Mouse (Mus musculus): ENCODE data around the gene Nav2. TPM values are rescaled to one million over a fixed set of nuclear protein-coding genes. Genes with fewer than 3 reads are reported as not detected.

Nav2 gene
- polyA plus RNA-seq, 1 experiment from 2014 or later = 25.8 TPM

- no peak overlapping the region for H3K4me3 ChIP-seq
- H3K4me2 ChIP-seq (replicated peaks) = no peak overlapping the region
- 0 out of 2 replicates have a peak overlapping the region, but pooled peaks have one; percentile 9 for H3K27ac ChIP-seq
- no peaks in the 10 kb centered on the region for H3K27me3 ChIP-seq
- H3K9ac ChIP-seq = no peak overlapping the region
- WGBS = 48% methylated on average over 11 of the region's 11 CpGs
- no peaks in the 10 kb centered on the region for H3K9me3 ChIP-seq (replicated peaks)
- peaks cover 41% of the 10 kb centered on the region for H3K4me1 ChIP-seq
- 0 out of 2 replicates have a peak, but pooled peaks have one; percentile 17 for ATAC-seq (ENCODE audit: low FRiP score)
- no peaks in the 10 kb centered on the region for H3K36me3 ChIP-seq
These were observed 255.3 kb downstream of the Nav2 start for GRCm38 (mm10) chr7:49163789-49164188.

GRCm38 (mm10) chr7:49164868-49165267 lies 256.4 kb downstream of the Nav2 start:
- no peaks in the 10 kb centered on the region for H3K27me3 ChIP-seq
- H3K9ac ChIP-seq = no peak overlapping the region
- H3K9me3 ChIP-seq (replicated peaks) = no peaks in the 10 kb centered on the region
- H3K4me2 ChIP-seq (replicated peaks) = no peak overlapping the region
- peaks cover 43% of the 10 kb centered on the region for H3K4me1 ChIP-seq
- H3K27ac ChIP-seq = no peak overlapping the region
- H3K36me3 ChIP-seq = no peaks in the 10 kb centered on the region
- H3K4me3 ChIP-seq = no peak overlapping the region
- no peak for ATAC-seq (ENCODE audit: low FRiP score)
- WGBS = 88% methylated on average over 8 of the region's 8 CpGs

DNA sequence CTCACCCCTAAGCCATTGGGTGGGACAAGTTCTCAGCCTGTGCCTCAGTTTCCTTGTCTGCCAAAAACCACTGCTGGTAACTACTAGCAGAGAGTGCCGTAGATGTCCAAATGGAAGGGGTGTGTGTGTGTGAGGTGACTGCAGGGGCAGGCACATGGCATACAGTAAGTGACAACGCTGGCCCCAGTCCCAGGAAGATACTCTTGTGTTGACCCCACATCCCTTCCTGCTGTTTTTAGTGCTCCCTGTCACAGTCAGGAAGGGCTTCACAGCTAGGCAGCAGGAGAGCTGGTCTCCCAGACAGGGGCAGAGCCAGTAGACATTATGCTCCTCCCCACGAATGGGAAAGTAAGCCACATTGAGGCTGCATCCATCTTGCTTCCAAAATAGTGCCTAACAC lies 264.4 kb downstream of the Nav2 start:
- H3K4me3 ChIP-seq = no peak overlapping the region
- whole genome bisulfite sequencing = 82% methylated on average over 3 of the region's 3 CpGs
- no peaks in the 10 kb centered on the region for H3K36me3 ChIP-seq
- no peak overlapping the region for H3K9ac ChIP-seq
- no peaks in the 10 kb centered on the region for H3K9me3 ChIP-seq (replicated peaks)
- no peak overlapping the region for H3K27ac ChIP-seq
- ATAC-seq (ENCODE audit: low FRiP score) = no peak
- H3K4me1 ChIP-seq = peaks cover 28% of the 10 kb centered on the region
- H3K4me2 ChIP-seq (replicated peaks) = no peak overlapping the region
- no peaks in the 10 kb centered on the region for H3K27me3 ChIP-seq

GRCm38 (mm10) chr7:49175784-49176409 lies 267.4 kb downstream of the Nav2 start:
- H3K27ac ChIP-seq = no peak overlapping the region
- H3K4me2 ChIP-seq (replicated peaks) = no peak overlapping the region
- no peaks in the 10 kb centered on the region for H3K36me3 ChIP-seq
- 65% methylated on average over 9 of the region's 9 CpGs for WGBS
- no peaks in the 10 kb centered on the region for H3K9me3 ChIP-seq (replicated peaks)
- no peak for ATAC-seq (ENCODE audit: low FRiP score)
- H3K4me3 ChIP-seq = no peak overlapping the region
- H3K9ac ChIP-seq = no peak overlapping the region
- H3K27me3 ChIP-seq = no peaks in the 10 kb centered on the region
- peaks cover 17% of the 10 kb centered on the region for H3K4me1 ChIP-seq

DNA sequence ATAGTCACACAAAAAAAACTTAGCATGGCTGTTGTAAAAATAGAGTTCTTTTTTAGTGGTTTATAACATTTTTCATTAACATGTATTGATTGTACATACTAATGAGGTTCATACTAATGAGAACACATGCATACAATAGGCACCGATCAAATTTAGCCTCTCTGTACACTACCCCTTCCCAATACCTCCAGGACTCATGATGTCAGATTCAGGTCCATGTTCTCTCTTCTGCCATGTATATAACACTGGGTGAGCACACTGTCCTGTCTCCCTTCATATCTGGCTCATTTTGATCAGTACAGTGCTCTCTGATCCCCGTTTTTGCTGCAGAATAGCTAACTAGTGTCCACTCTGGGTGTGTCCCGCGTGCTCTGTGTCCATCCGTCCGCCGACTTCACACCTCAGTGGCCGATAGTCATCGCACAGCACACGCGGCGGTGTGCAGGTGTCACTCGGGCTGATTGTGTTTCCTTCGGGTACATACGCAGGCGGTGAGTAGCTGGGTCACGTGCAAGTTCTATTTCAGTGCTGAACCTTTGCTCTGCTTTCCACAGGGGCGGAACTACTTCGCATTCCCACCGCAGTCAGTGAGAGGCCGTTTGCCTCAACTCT lies 268.2 kb downstream of the Nav2 start:
- 86% methylated on average over 21 of the region's 21 CpGs for WGBS

GRCm38 (mm10) chr7:49178217-49178616 lies 269.7 kb downstream of the Nav2 start:
- no peak for ATAC-seq (ENCODE audit: low FRiP score)
- Histone ChIP-seq H3K9ac (no peak overlapping the region), H3K9me3 (replicated peaks) (no peaks in the 10 kb centered on the region), H3K27me3 (no peaks in the 10 kb centered on the region), H3K27ac (no peak overlapping the region), H3K4me2 (replicated peaks) (no peak overlapping the region), H3K4me3 (no peak overlapping the region), H3K4me1 (peaks cover 17% of the 10 kb centered on the region), H3K36me3 (no peaks in the 10 kb centered on the region)
- 76% methylated on average over 4 of the region's 4 CpGs for WGBS

More for the DNA sequence above, 268.2 kb downstream of the Nav2 start:
- Histone ChIP-seq H3K27me3 (no peaks in the 10 kb centered on the region), H3K9ac (no peak overlapping the region), H3K27ac (no peak overlapping the region), H3K4me1 (peaks cover 17% of the 10 kb centered on the region), H3K4me2 (replicated peaks) (no peak overlapping the region), H3K4me3 (no peak overlapping the region), H3K9me3 (replicated peaks) (no peaks in the 10 kb centered on the region), H3K36me3 (no peaks in the 10 kb centered on the region)
- ATAC-seq (ENCODE audit: low FRiP score) = no peak

GRCm38 (mm10) chr7:49181010-49181409 lies 272.5 kb downstream of the Nav2 start:
- Histone ChIP-seq H3K9me3 (replicated peaks) (no peaks in the 10 kb centered on the region), H3K9ac (no peak overlapping the region), H3K4me2 (replicated peaks) (no peak overlapping the region), H3K4me3 (no peak overlapping the region), H3K4me1 (peaks cover 27% of the 10 kb centered on the region), H3K27me3 (no peaks in the 10 kb centered on the region), H3K36me3 (no peaks in the 10 kb centered on the region), H3K27ac (no peak overlapping the region)
- ATAC-seq (ENCODE audit: low FRiP score) = no peak
- 79% methylated on average over 8 of the region's 8 CpGs for WGBS

GRCm38 (mm10) chr7:49182427-49182826 lies 273.9 kb downstream of the Nav2 start:
- no peak overlapping the region for H3K9ac ChIP-seq
- H3K4me1 ChIP-seq = peaks cover 29% of the 10 kb centered on the region
- no peak for ATAC-seq (ENCODE audit: low FRiP score)
- H3K36me3 ChIP-seq = no peaks in the 10 kb centered on the region
- no peak overlapping the region for H3K4me2 ChIP-seq (replicated peaks)
- no peaks in the 10 kb centered on the region for H3K9me3 ChIP-seq (replicated peaks)
- H3K27me3 ChIP-seq = no peaks in the 10 kb centered on the region
- H3K4me3 ChIP-seq = no peak overlapping the region
- no peak overlapping the region for H3K27ac ChIP-seq
- WGBS = 82% methylated on average over 5 of the region's 5 CpGs

DNA sequence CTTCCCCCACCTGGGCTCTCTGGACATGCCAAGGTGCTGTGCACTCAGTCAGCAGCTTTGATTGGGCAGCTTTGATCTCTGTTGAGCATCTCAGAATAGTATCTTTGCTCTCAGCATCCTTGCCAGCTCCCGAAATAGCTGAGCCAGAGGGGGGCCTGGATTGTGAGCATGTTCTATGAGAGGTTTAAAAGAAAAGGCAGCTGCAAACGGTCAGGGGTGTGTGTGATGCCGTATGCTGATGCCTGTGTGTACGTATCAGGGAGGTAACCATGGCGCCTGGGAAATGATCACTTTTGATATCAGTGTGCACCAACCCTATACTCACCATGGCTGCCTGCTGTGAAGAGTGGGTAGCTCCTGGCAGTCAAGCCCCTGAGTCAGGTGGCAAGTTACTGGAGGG lies 275.2 kb downstream of the Nav2 start:
- 50% methylated on average over 5 of the region's 5 CpGs for WGBS
- Histone ChIP-seq H3K4me1 (peaks cover 38% of the 10 kb centered on the region), H3K9me3 (replicated peaks) (no peaks in the 10 kb centered on the region)

GRCm38 (mm10) chr7:49185991-49186390 lies 277.5 kb downstream of the Nav2 start:
- H3K27me3 ChIP-seq = no peaks in the 10 kb centered on the region
- H3K36me3 ChIP-seq = no peaks in the 10 kb centered on the region
- peaks cover 55% of the 10 kb centered on the region for H3K4me1 ChIP-seq
- H3K9ac ChIP-seq = no peak overlapping the region
- WGBS = 92% methylated on average over 5 of the region's 5 CpGs
- no peak overlapping the region for H3K4me3 ChIP-seq
- H3K27ac ChIP-seq = no peak overlapping the region
- ATAC-seq (ENCODE audit: low FRiP score) = no peak
- H3K9me3 ChIP-seq (replicated peaks) = no peaks in the 10 kb centered on the region
- H3K4me2 ChIP-seq (replicated peaks) = no peak overlapping the region

More for the DNA sequence above, 275.2 kb downstream of the Nav2 start:
- Histone ChIP-seq H3K4me2 (replicated peaks) (no peak overlapping the region), H3K27me3 (no peaks in the 10 kb centered on the region), H3K27ac (no peak overlapping the region), H3K36me3 (no peaks in the 10 kb centered on the region), H3K9ac (no peak overlapping the region), H3K4me3 (no peak overlapping the region)
- ATAC-seq (ENCODE audit: low FRiP score) = no peak

DNA sequence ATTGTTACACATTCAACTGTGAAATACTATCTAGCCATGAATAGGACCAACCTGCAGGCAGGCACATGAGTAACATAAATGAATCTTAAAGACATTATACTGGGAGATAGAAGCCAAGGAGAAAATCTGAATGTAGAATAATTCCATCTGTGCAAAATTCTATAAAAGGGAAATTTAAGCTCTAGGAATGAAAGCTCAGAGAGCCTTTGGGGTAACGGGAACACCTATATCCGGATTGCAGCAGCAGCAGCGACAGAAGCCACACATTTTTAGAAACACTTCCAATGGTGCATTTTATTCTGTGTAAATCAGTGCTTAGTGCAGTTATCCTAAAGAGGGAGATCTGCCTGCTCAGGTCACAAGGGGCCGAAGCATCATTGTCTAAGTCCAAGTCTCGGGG lies 280.8 kb downstream of the Nav2 start:
- Histone ChIP-seq H3K4me1 (peaks cover 56% of the 10 kb centered on the region), H3K27me3 (no peaks in the 10 kb centered on the region), H3K4me2 (replicated peaks) (no peak overlapping the region), H3K9ac (no peak overlapping the region), H3K4me3 (no peak overlapping the region), H3K36me3 (no peaks in the 10 kb centered on the region), H3K27ac (no peak overlapping the region), H3K9me3 (replicated peaks) (no peaks in the 10 kb centered on the region)
- WGBS = 90% methylated on average over 5 of the region's 5 CpGs
- ATAC-seq (ENCODE audit: low FRiP score) = no peak

- H3K4me2 ChIP-seq (replicated peaks) = no peak overlapping the region
- WGBS = 80% methylated on average over 4 of the region's 4 CpGs
- H3K27ac ChIP-seq = peak overlapping the region; percentile 71
- ATAC-seq (ENCODE audit: low FRiP score) = peak; percentile 8; the same call in 1 of the 2 replicates
- H3K36me3 ChIP-seq = no peaks in the 10 kb centered on the region
- no peaks in the 10 kb centered on the region for H3K27me3 ChIP-seq
- H3K9me3 ChIP-seq (replicated peaks) = no peaks in the 10 kb centered on the region
- no peak overlapping the region for H3K9ac ChIP-seq
- no peak overlapping the region for H3K4me3 ChIP-seq
- peaks cover 46% of the 10 kb centered on the region for H3K4me1 ChIP-seq
These were observed 281.9 kb downstream of the Nav2 start for GRCm38 (mm10) chr7:49190231-49190985.

Measured in hindbrain, embryonic 12.5 days (tissue).